Mouse (Mus musculus): ENCODE data around the gene Ppp2r5e.

The Ppp2r5e gene

GRCm38 (mm10) chr12:75596154-75597002, at the start of gene Ppp2r5e:
TSS of gene Ppp2r5e (minus strand) at chr12:75596245.
- DNase-seq (ENCODE audit: inconsistent age in 2 of 2, low spot score in 1 of 2) = peak; percentile 99 to 100

GRCm38 (mm10) chr12:75645780-75646179, 49.7 kb upstream of the Ppp2r5e start:
- DNase-seq (ENCODE audit: inconsistent age in 2 of 2, low spot score in 1 of 2) = no peak

- DNase-seq (ENCODE audit: inconsistent age in 2 of 2, low spot score in 1 of 2) = no peak
These were observed 45.7 kb upstream of the Ppp2r5e start for GRCm38 (mm10) chr12:75641726-75642125.

GRCm38 (mm10) chr12:75638345-75638744, 42.3 kb upstream of the Ppp2r5e start:
- DNase-seq (ENCODE audit: inconsistent age in 2 of 2, low spot score in 1 of 2) = no peak

- DNase-seq (ENCODE audit: inconsistent age in 2 of 2, low spot score in 1 of 2) = no peak
These were observed 41.1 kb upstream of the Ppp2r5e start for GRCm38 (mm10) chr12:75637103-75637502.

- peak; percentile 76 to 88 for DNase-seq (ENCODE audit: inconsistent age in 2 of 2, low spot score in 1 of 2)
These were observed 39.9 kb upstream of the Ppp2r5e start for GRCm38 (mm10) chr12:75635771-75636430.

GRCm38 (mm10) chr12:75629618-75630017, 33.6 kb upstream of the Ppp2r5e start:
- no peak for DNase-seq (ENCODE audit: inconsistent age in 2 of 2, low spot score in 1 of 2)

- DNase-seq (ENCODE audit: inconsistent age in 2 of 2, low spot score in 1 of 2) = no peak
These were observed 27.2 kb upstream of the Ppp2r5e start for GRCm38 (mm10) chr12:75623292-75623691.

- no peak for DNase-seq (ENCODE audit: inconsistent age in 2 of 2, low spot score in 1 of 2)
These were observed 26.8 kb upstream of the Ppp2r5e start for GRCm38 (mm10) chr12:75622835-75623234.

- DNase-seq (ENCODE audit: inconsistent age in 2 of 2, low spot score in 1 of 2) = no peak
These were observed 20.8 kb upstream of the Ppp2r5e start for GRCm38 (mm10) chr12:75616841-75617240.

- DNase-seq (ENCODE audit: inconsistent age in 2 of 2, low spot score in 1 of 2) = peak in 1 of 2 experiments; percentile 56
These were observed 20.2 kb upstream of the Ppp2r5e start for GRCm38 (mm10) chr12:75616158-75616791.

- no peak for DNase-seq (ENCODE audit: inconsistent age in 2 of 2, low spot score in 1 of 2)
These were observed 19.5 kb upstream of the Ppp2r5e start for GRCm38 (mm10) chr12:75615556-75615955.

GRCm38 (mm10) chr12:75612711-75613110, 16.7 kb upstream of the Ppp2r5e start:
- no peak for DNase-seq (ENCODE audit: inconsistent age in 2 of 2, low spot score in 1 of 2)

GRCm38 (mm10) chr12:75599490-75599889, 3.4 kb upstream of the Ppp2r5e start:
- peak; percentile 63 to 76 for DNase-seq (ENCODE audit: inconsistent age in 2 of 2, low spot score in 1 of 2)

- no peak for DNase-seq (ENCODE audit: inconsistent age in 2 of 2, low spot score in 1 of 2)
These were observed 2.9 kb upstream of the Ppp2r5e start for GRCm38 (mm10) chr12:75598988-75599387.

- no peak for DNase-seq (ENCODE audit: inconsistent age in 2 of 2, low spot score in 1 of 2)
These were observed 1.7 kb upstream of the Ppp2r5e start for GRCm38 (mm10) chr12:75597707-75598106.

GRCm38 (mm10) chr12:75595291-75596153, 523 bp downstream of the Ppp2r5e start:
- DNase-seq (ENCODE audit: inconsistent age in 2 of 2, low spot score in 1 of 2) = peak; percentile 54 to 87

- no peak for DNase-seq (ENCODE audit: inconsistent age in 2 of 2, low spot score in 1 of 2)
These were observed 1.6 kb downstream of the Ppp2r5e start for GRCm38 (mm10) chr12:75594404-75594803.

GRCm38 (mm10) chr12:75593817-75594216, 2.2 kb downstream of the Ppp2r5e start:
- DNase-seq (ENCODE audit: inconsistent age in 2 of 2, low spot score in 1 of 2) = no peak

GRCm38 (mm10) chr12:75587501-75587900, 8.5 kb downstream of the Ppp2r5e start:
- no peak for DNase-seq (ENCODE audit: inconsistent age in 2 of 2, low spot score in 1 of 2)

GRCm38 (mm10) chr12:75583776-75584175, 12.3 kb downstream of the Ppp2r5e start:
- DNase-seq (ENCODE audit: inconsistent age in 2 of 2, low spot score in 1 of 2) = peak in 1 of 2 experiments; percentile 21
